Mouse (Mus musculus): ENCODE results near the gene Cwf19l2. TPM values are rescaled to one million over a fixed set of nuclear protein-coding genes. Genes with fewer than 3 reads are reported as not detected.

Gene Cwf19l2
- polyA plus RNA-seq, 1 experiment from 2014 or later: 9.1 TPM

Other genes starting within 250 kb of the Cwf19l2 start
- gene Alkbh8, start 68.5 kb upstream of the Cwf19l2 start, polyA plus RNA-seq (2015; fragmentation: Nextera tagmentation; extraction: Ambion mirVana): 16.2 and 19.6 TPM in 2 replicates
- 0.76 and 1.0 TPM in 2 replicates for gene Gucy1a2, start 129.2 kb downstream of the Cwf19l2 start, polyA plus RNA-seq (2015; fragmentation: Nextera tagmentation; extraction: Ambion mirVana)